Mouse (Mus musculus): ENCODE results near the gene Vpreb2. TPM values are rescaled to one million over a fixed set of nuclear protein-coding genes. Genes with fewer than 3 reads are reported as not detected.

The Vpreb2 gene
- polyA plus RNA-seq (2015; fragmentation: Nextera tagmentation; extraction: Ambion mirVana), result not detected in 2 replicates

GRCm38 (mm10) chr16:17980128-17980527 lies at the start of gene Vpreb2:
TSS of gene Vpreb2 (plus strand) at chr16:17980428.
- ATAC-seq (replicated peaks), result no peak
- no peaks in the 10 kb centered on the region for H3K36me3 ChIP-seq
- H3K27me3 ChIP-seq, result no peaks in the 10 kb centered on the region
- WGBS, result 48% methylated on average over 1 of the region's 1 CpGs
- H3K27ac ChIP-seq (replicated peaks), result no peak within 1 kb of the TSS
- no peaks in the 10 kb centered on the region for H3K9me3 ChIP-seq
- no peak within 1 kb of the TSS for H3K9ac ChIP-seq (replicated peaks)
- no peaks in the 10 kb centered on the region for H3K4me1 ChIP-seq
- H3K4me3 ChIP-seq, result no peak within 1 kb of the TSS
- H3K4me2 ChIP-seq (replicated peaks), result no peak within 1 kb of the TSS

DNA sequence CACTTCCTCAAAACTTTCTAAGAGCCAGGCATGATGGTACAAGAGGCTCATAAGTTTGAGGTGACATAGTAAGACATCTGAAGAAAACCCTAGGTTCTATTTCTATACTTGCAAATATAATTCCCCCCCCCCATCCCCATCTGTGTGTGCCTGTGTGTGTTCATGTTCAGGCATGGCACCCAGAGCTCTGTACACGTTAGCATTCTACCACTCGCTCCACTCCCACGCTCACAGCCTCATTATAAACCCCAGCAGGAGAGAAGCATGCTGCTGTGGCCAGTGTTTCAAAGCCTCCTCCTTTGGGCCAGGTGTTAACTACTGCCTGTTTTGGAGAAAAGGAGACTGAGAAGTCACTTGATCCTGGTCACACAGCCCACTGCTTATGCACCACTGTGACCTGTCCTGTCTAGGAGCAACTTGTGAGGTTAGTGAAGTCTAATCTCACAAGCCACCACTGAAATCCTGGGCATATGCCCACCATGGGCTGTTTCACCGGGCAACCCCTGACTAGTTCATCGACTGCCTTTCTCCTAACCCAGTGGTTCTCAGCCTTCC lies 48.2 kb upstream of the Vpreb2 start:
- 64% methylated on average over 5 of the region's 5 CpGs for WGBS
- no peaks in the 10 kb centered on the region for H3K27me3 ChIP-seq
- no peaks in the 10 kb centered on the region for H3K9me3 ChIP-seq
- no peak overlapping the region for H3K27ac ChIP-seq (replicated peaks)
- H3K4me3 ChIP-seq, result no peak overlapping the region
- H3K4me1 ChIP-seq, result peaks cover 7% of the 10 kb centered on the region
- no peaks in the 10 kb centered on the region for H3K36me3 ChIP-seq
- no peak for ATAC-seq (replicated peaks)
- no peak overlapping the region for H3K9ac ChIP-seq (replicated peaks)
- no peak overlapping the region for H3K4me2 ChIP-seq (replicated peaks)

- H3K9me3 ChIP-seq, result no peaks in the 10 kb centered on the region
- WGBS, result 75% methylated on average over 9 of the region's 9 CpGs
- H3K4me2 ChIP-seq (replicated peaks), result no peak overlapping the region
- no peak overlapping the region for H3K4me3 ChIP-seq
- H3K36me3 ChIP-seq, result no peaks in the 10 kb centered on the region
- no peak overlapping the region for H3K9ac ChIP-seq (replicated peaks)
- H3K27ac ChIP-seq (replicated peaks), result no peak overlapping the region
- 0 out of 2 replicates have a peak, but pooled peaks cover 4% of the 10 kb centered on the region for H3K4me1 ChIP-seq
- ATAC-seq (replicated peaks), result no peak
- no peaks in the 10 kb centered on the region for H3K27me3 ChIP-seq
Measured at GRCm38 (mm10) chr16:17933594-17934444, 46.4 kb upstream of the Vpreb2 start.

GRCm38 (mm10) chr16:17934445-17934910 lies 45.8 kb upstream of the Vpreb2 start:
- Histone ChIP-seq H3K4me2 (replicated peaks) (no peak overlapping the region), H3K9ac (replicated peaks) (no peak overlapping the region), H3K4me3 (no peak overlapping the region), H3K36me3 (no peaks in the 10 kb centered on the region), H3K27ac (replicated peaks) (no peak overlapping the region), H3K4me1 (0 out of 2 replicates have a peak, but pooled peaks cover 8% of the 10 kb centered on the region), H3K9me3 (no peaks in the 10 kb centered on the region), H3K27me3 (no peaks in the 10 kb centered on the region)
- no peak for ATAC-seq (replicated peaks)
- WGBS, result 70% methylated on average over 3 of the region's 3 CpGs

GRCm38 (mm10) chr16:17936776-17937175 lies 43.5 kb upstream of the Vpreb2 start:
- no peaks in the 10 kb centered on the region for H3K36me3 ChIP-seq
- H3K27ac ChIP-seq (replicated peaks), result no peak overlapping the region
- no peak overlapping the region for H3K9ac ChIP-seq (replicated peaks)
- no peak overlapping the region for H3K4me3 ChIP-seq
- 88% methylated on average over 10 of the region's 10 CpGs for WGBS
- no peaks in the 10 kb centered on the region for H3K9me3 ChIP-seq
- no peak for ATAC-seq (replicated peaks)
- H3K4me2 ChIP-seq (replicated peaks), result no peak overlapping the region
- H3K27me3 ChIP-seq, result no peaks in the 10 kb centered on the region
- H3K4me1 ChIP-seq, result 0 out of 2 replicates have a peak, but pooled peaks cover 8% of the 10 kb centered on the region

GRCm38 (mm10) chr16:17938187-17938586 lies 42.0 kb upstream of the Vpreb2 start:
- 0 out of 2 replicates have a peak, but pooled peaks cover 8% of the 10 kb centered on the region for H3K4me1 ChIP-seq
- no peaks in the 10 kb centered on the region for H3K27me3 ChIP-seq
- H3K9me3 ChIP-seq, result no peaks in the 10 kb centered on the region
- 78% methylated on average over 7 of the region's 7 CpGs for WGBS
- ATAC-seq (replicated peaks), result no peak
- no peak overlapping the region for H3K9ac ChIP-seq (replicated peaks)
- no peak overlapping the region for H3K27ac ChIP-seq (replicated peaks)
- no peaks in the 10 kb centered on the region for H3K36me3 ChIP-seq
- H3K4me3 ChIP-seq, result no peak overlapping the region
- no peak overlapping the region for H3K4me2 ChIP-seq (replicated peaks)

GRCm38 (mm10) chr16:17938821-17939220 lies 41.4 kb upstream of the Vpreb2 start:
- 9% methylated on average over 7 of the region's 7 CpGs for WGBS
- H3K4me1 ChIP-seq, result 0 out of 2 replicates have a peak, but pooled peaks cover 8% of the 10 kb centered on the region
- H3K4me2 ChIP-seq (replicated peaks), result no peak overlapping the region
- no peaks in the 10 kb centered on the region for H3K9me3 ChIP-seq
- ATAC-seq (replicated peaks), result peak; percentile 63
- H3K36me3 ChIP-seq, result no peaks in the 10 kb centered on the region
- no peak overlapping the region for H3K9ac ChIP-seq (replicated peaks)
- 0 out of 2 replicates have a peak overlapping the region, but pooled peaks have one; percentile 9 for H3K27ac ChIP-seq (replicated peaks)
- no peaks in the 10 kb centered on the region for H3K27me3 ChIP-seq
- H3K4me3 ChIP-seq, result no peak overlapping the region

DNA sequence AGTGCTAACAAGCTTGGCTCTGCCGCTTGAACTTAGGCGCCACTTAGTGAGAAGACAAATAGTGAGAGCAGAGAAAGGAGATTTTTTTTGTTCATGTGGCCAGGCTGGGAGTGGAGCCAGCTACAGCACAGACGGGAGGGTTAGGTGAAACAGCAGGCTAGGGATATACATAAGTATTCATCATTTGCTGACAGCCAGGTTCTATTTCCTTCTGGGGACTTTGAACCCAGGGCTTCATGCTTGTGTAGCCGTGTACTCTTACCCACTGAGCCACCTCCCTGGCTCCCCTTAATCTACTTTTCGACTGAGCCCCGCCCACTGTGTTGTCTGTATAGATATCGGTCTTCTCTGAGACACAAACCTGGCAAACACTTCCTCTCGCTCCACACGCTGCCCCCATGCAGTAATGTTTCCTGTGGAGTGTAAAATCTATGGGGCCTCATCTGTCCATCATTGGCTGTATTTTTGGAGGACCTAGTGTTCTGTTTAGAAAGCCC lies 40.9 kb upstream of the Vpreb2 start:
- ATAC-seq (replicated peaks), result no peak
- Histone ChIP-seq H3K9me3 (no peaks in the 10 kb centered on the region), H3K27me3 (no peaks in the 10 kb centered on the region), H3K4me1 (0 out of 2 replicates have a peak, but pooled peaks cover 8% of the 10 kb centered on the region), H3K9ac (replicated peaks) (no peak overlapping the region), H3K36me3 (no peaks in the 10 kb centered on the region), H3K4me3 (no peak overlapping the region), H3K4me2 (replicated peaks) (no peak overlapping the region), H3K27ac (replicated peaks) (0 out of 2 replicates have a peak overlapping the region, but pooled peaks have one; percentile 9)
- 38% methylated on average over 9 of the region's 9 CpGs for WGBS

- Histone ChIP-seq H3K4me1 (0 out of 2 replicates have a peak, but pooled peaks cover 7% of the 10 kb centered on the region), H3K27me3 (no peaks in the 10 kb centered on the region), H3K9ac (replicated peaks) (no peak overlapping the region), H3K4me2 (replicated peaks) (no peak overlapping the region), H3K36me3 (no peaks in the 10 kb centered on the region), H3K27ac (replicated peaks) (no peak overlapping the region), H3K4me3 (no peak overlapping the region), H3K9me3 (no peaks in the 10 kb centered on the region)
- ATAC-seq (replicated peaks), result no peak
- WGBS, result 66% methylated on average over 8 of the region's 8 CpGs
Measured at GRCm38 (mm10) chr16:17943466-17943865, 36.8 kb upstream of the Vpreb2 start.

- H3K27ac ChIP-seq (replicated peaks), result no peak overlapping the region
- no peak overlapping the region for H3K4me3 ChIP-seq
- 60% methylated on average over 7 of the region's 7 CpGs for WGBS
Measured at GRCm38 (mm10) chr16:17945081-17945831, 35.0 kb upstream of the Vpreb2 start.

GRCm38 (mm10) chr16:17949421-17949877 lies 30.8 kb upstream of the Vpreb2 start:
- Histone ChIP-seq H3K4me1 (no peaks in the 10 kb centered on the region), H3K9me3 (no peaks in the 10 kb centered on the region), H3K9ac (replicated peaks) (no peak overlapping the region), H3K36me3 (no peaks in the 10 kb centered on the region), H3K4me2 (replicated peaks) (no peak overlapping the region), H3K27ac (replicated peaks) (no peak overlapping the region), H3K4me3 (no peak overlapping the region), H3K27me3 (no peaks in the 10 kb centered on the region)
- WGBS, result 14% methylated on average over 2 of the region's 2 CpGs
- peak; percentile 48 for ATAC-seq (replicated peaks)

More at GRCm38 (mm10) chr16:17945081-17945831, 35.0 kb upstream of the Vpreb2 start:
- no peaks in the 10 kb centered on the region for H3K4me1 ChIP-seq
- H3K9me3 ChIP-seq, result no peaks in the 10 kb centered on the region
- H3K36me3 ChIP-seq, result no peaks in the 10 kb centered on the region
- no peak overlapping the region for H3K9ac ChIP-seq (replicated peaks)
- H3K4me2 ChIP-seq (replicated peaks), result no peak overlapping the region
- ATAC-seq (replicated peaks), result no peak
- no peaks in the 10 kb centered on the region for H3K27me3 ChIP-seq
